Mouse (Mus musculus): ENCODE measurements around the gene Tep1. TPM values are rescaled to one million over a fixed set of nuclear protein-coding genes. Genes with fewer than 3 reads are reported as not detected.

Gene Tep1
- polyA plus RNA-seq, 1 experiment = 102 TPM

- 61% methylated on average over 23 of the region's 23 CpGs for WGBS
- peaks cover 6% of the 10 kb centered on the region for H3K4me1 ChIP-seq (ENCODE audit: control insufficient read depth, insufficient read depth, low read length)
- no peak for TF ChIP-seq POLR2A (IDR thresholded peaks at IDR 0.05; ENCODE audit: borderline replicate concordance, control insufficient read depth, low read depth, low read length)
- no peak for TF ChIP-seq CTCF (IDR thresholded peaks at IDR 0.05; ENCODE audit: control insufficient read depth, insufficient read depth, low read length)
- no peak overlapping the region for H3K4me3 ChIP-seq (replicated peaks; ENCODE audit: control insufficient read depth, low read depth, low read length)
- peak overlapping the region; percentile 23; the same call in 1 of the 2 replicates for H3K27ac ChIP-seq (ENCODE audit: control insufficient read depth, insufficient read depth, low read depth, low read length, poor library complexity)
Observed at GRCm38 (mm10) chr14:50896747-50897373, 26.5 kb upstream of the Tep1 start.

GRCm38 (mm10) chr14:50895985-50896746 lies 25.8 kb upstream of the Tep1 start:
- Histone ChIP-seq H3K27ac (ENCODE audit: control insufficient read depth, insufficient read depth, low read depth, low read length, poor library complexity) (peak overlapping the region; percentile 23), H3K4me1 (ENCODE audit: control insufficient read depth, insufficient read depth, low read length) (peaks cover 6% of the 10 kb centered on the region), H3K4me3 (replicated peaks; ENCODE audit: control insufficient read depth, low read depth, low read length) (no peak overlapping the region)
- TF ChIP-seq CTCF (IDR thresholded peaks at IDR 0.05; ENCODE audit: control insufficient read depth, insufficient read depth, low read length) (no peak), POLR2A (IDR thresholded peaks at IDR 0.05; ENCODE audit: borderline replicate concordance, control insufficient read depth, low read depth, low read length) (no peak)
- WGBS = 48% methylated on average over 19 of the region's 19 CpGs

GRCm38 (mm10) chr14:50895407-50895806 lies 25.0 kb upstream of the Tep1 start:
- H3K4me3 ChIP-seq (replicated peaks; ENCODE audit: control insufficient read depth, low read depth, low read length) = no peak overlapping the region
- H3K4me1 ChIP-seq (ENCODE audit: control insufficient read depth, insufficient read depth, low read length) = peaks cover 6% of the 10 kb centered on the region
- TF ChIP-seq CTCF (IDR thresholded peaks at IDR 0.05; ENCODE audit: control insufficient read depth, insufficient read depth, low read length) (no peak), POLR2A (IDR thresholded peaks at IDR 0.05; ENCODE audit: borderline replicate concordance, control insufficient read depth, low read depth, low read length) (no peak)
- H3K27ac ChIP-seq (ENCODE audit: control insufficient read depth, insufficient read depth, low read depth, low read length, poor library complexity) = no peak overlapping the region

- peaks cover 6% of the 10 kb centered on the region for H3K4me1 ChIP-seq (ENCODE audit: control insufficient read depth, insufficient read depth, low read length)
- H3K4me3 ChIP-seq (replicated peaks; ENCODE audit: control insufficient read depth, low read depth, low read length) = no peak overlapping the region
- H3K27ac ChIP-seq (ENCODE audit: control insufficient read depth, insufficient read depth, low read depth, low read length, poor library complexity) = no peak overlapping the region
- WGBS = 40% methylated on average over 22 of the region's 22 CpGs
- TF ChIP-seq CTCF (IDR thresholded peaks at IDR 0.05; ENCODE audit: control insufficient read depth, insufficient read depth, low read length) (no peak), POLR2A (IDR thresholded peaks at IDR 0.05; ENCODE audit: borderline replicate concordance, control insufficient read depth, low read depth, low read length) (no peak)
Observed at GRCm38 (mm10) chr14:50892541-50893459, 22.4 kb upstream of the Tep1 start.

- Histone ChIP-seq H3K27ac (ENCODE audit: control insufficient read depth, insufficient read depth, low read depth, low read length, poor library complexity) (no peak overlapping the region), H3K4me3 (replicated peaks; ENCODE audit: control insufficient read depth, low read depth, low read length) (no peak overlapping the region), H3K4me1 (ENCODE audit: control insufficient read depth, insufficient read depth, low read length) (peaks cover 6% of the 10 kb centered on the region)
- TF ChIP-seq CTCF (IDR thresholded peaks at IDR 0.05; ENCODE audit: control insufficient read depth, insufficient read depth, low read length) = no peak
- no peak for TF ChIP-seq POLR2A (IDR thresholded peaks at IDR 0.05; ENCODE audit: borderline replicate concordance, control insufficient read depth, low read depth, low read length)
- 34% methylated on average over 7 of the region's 7 CpGs for WGBS
Observed at GRCm38 (mm10) chr14:50892091-50892490, 21.7 kb upstream of the Tep1 start.

GRCm38 (mm10) chr14:50891621-50892020 lies 21.3 kb upstream of the Tep1 start:
- no peak overlapping the region for H3K4me3 ChIP-seq (replicated peaks; ENCODE audit: control insufficient read depth, low read depth, low read length)
- TF ChIP-seq POLR2A (IDR thresholded peaks at IDR 0.05; ENCODE audit: borderline replicate concordance, control insufficient read depth, low read depth, low read length) (no peak), CTCF (IDR thresholded peaks at IDR 0.05; ENCODE audit: control insufficient read depth, insufficient read depth, low read length) (no peak)
- peaks cover 6% of the 10 kb centered on the region for H3K4me1 ChIP-seq (ENCODE audit: control insufficient read depth, insufficient read depth, low read length)
- no peak overlapping the region for H3K27ac ChIP-seq (ENCODE audit: control insufficient read depth, insufficient read depth, low read depth, low read length, poor library complexity)
- 93% methylated on average over 8 of the region's 8 CpGs for WGBS

- TF ChIP-seq POLR2A (IDR thresholded peaks at IDR 0.05; ENCODE audit: borderline replicate concordance, control insufficient read depth, low read depth, low read length) (no peak), CTCF (IDR thresholded peaks at IDR 0.05; ENCODE audit: control insufficient read depth, insufficient read depth, low read length) (no peak)
- Histone ChIP-seq H3K4me3 (replicated peaks; ENCODE audit: control insufficient read depth, low read depth, low read length) (no peak overlapping the region), H3K4me1 (ENCODE audit: control insufficient read depth, insufficient read depth, low read length) (no peaks in the 10 kb centered on the region), H3K27ac (ENCODE audit: control insufficient read depth, insufficient read depth, low read depth, low read length, poor library complexity) (no peak overlapping the region)
- WGBS = 69% methylated on average over 6 of the region's 6 CpGs
Observed at GRCm38 (mm10) chr14:50876236-50876950, 6.0 kb upstream of the Tep1 start.
